Mouse (Mus musculus): ENCODE measurements at regions not wholly inside any gene's neighbourhood (a gene's known extent, or its start where the extent isn't known, plus 50 kb on each side); places are given as distances from the start of the nearest gene placed in this dataset.

GRCm38 (mm10) chr1:42242586-42243457 is 452.7 kb upstream of the Pou3f3 start:
- Histone ChIP-seq H3K4me2 (replicated peaks; ENCODE audit: low read depth, low read length) (no peak overlapping the region), H3K27me3 (ENCODE audit: control insufficient read depth, insufficient read depth, low read length) (no peaks in the 10 kb centered on the region), H3K9ac (replicated peaks; ENCODE audit: low read depth, low read length) (no peak overlapping the region), H3K27ac (ENCODE audit: low read length) (no peak overlapping the region; the same call in 1 of the 2 replicates), H3K9me3 (ENCODE audit: control insufficient read depth, low read depth, low read length) (no peaks in the 10 kb centered on the region), H3K36me3 (ENCODE audit: control insufficient read depth, insufficient read depth, low read length) (no peaks in the 10 kb centered on the region), H3K4me1 (ENCODE audit: control insufficient read depth, insufficient read depth, low read length) (no peaks in the 10 kb centered on the region), H3K4me3 (ENCODE audit: low read depth, low read length) (no peak overlapping the region)
- 24% methylated on average over 14 of the region's 15 CpGs for WGBS
- ATAC-seq (ENCODE audit: insufficient number of reproducible peaks, insufficient read depth, low FRiP score, low read depth): peak; percentile 37; the same call in 1 of the 2 replicates

- WGBS: 37% methylated on average over 5 of the region's 5 CpGs
- 0 out of 2 replicates have a peak, but pooled peaks have one; percentile 65 for ATAC-seq (ENCODE audit: insufficient number of reproducible peaks, insufficient read depth, low FRiP score, low read depth)
Measured at GRCm38 (mm10) chr1:42243458-42243855, 452.1 kb upstream of the Pou3f3 start.

GRCm38 (mm10) chr1:42243878-42244277 is 451.7 kb upstream of the Pou3f3 start:
- Histone ChIP-seq H3K27me3 (ENCODE audit: control insufficient read depth, insufficient read depth, low read length) (no peaks in the 10 kb centered on the region), H3K4me3 (ENCODE audit: low read depth, low read length) (no peak overlapping the region), H3K27ac (ENCODE audit: low read length) (no peak overlapping the region), H3K9me3 (ENCODE audit: control insufficient read depth, low read depth, low read length) (no peaks in the 10 kb centered on the region), H3K9ac (replicated peaks; ENCODE audit: low read depth, low read length) (no peak overlapping the region), H3K4me1 (ENCODE audit: control insufficient read depth, insufficient read depth, low read length) (no peaks in the 10 kb centered on the region), H3K36me3 (ENCODE audit: control insufficient read depth, insufficient read depth, low read length) (no peaks in the 10 kb centered on the region), H3K4me2 (replicated peaks; ENCODE audit: low read depth, low read length) (no peak overlapping the region; the same call in 1 of the 2 replicates)
- 10% methylated on average over 14 of the region's 14 CpGs for WGBS
- ATAC-seq (ENCODE audit: insufficient number of reproducible peaks, insufficient read depth, low FRiP score, low read depth): peak; percentile 28; the same call in 1 of the 2 replicates

More at GRCm38 (mm10) chr1:42243458-42243855, 452.1 kb upstream of the Pou3f3 start:
- Histone ChIP-seq H3K4me3 (ENCODE audit: low read depth, low read length) (no peak overlapping the region), H3K4me2 (replicated peaks; ENCODE audit: low read depth, low read length) (no peak overlapping the region; the same call in 1 of the 2 replicates), H3K9me3 (ENCODE audit: control insufficient read depth, low read depth, low read length) (no peaks in the 10 kb centered on the region), H3K9ac (replicated peaks; ENCODE audit: low read depth, low read length) (no peak overlapping the region), H3K27me3 (ENCODE audit: control insufficient read depth, insufficient read depth, low read length) (no peaks in the 10 kb centered on the region), H3K27ac (ENCODE audit: low read length) (no peak overlapping the region), H3K36me3 (ENCODE audit: control insufficient read depth, insufficient read depth, low read length) (no peaks in the 10 kb centered on the region), H3K4me1 (ENCODE audit: control insufficient read depth, insufficient read depth, low read length) (no peaks in the 10 kb centered on the region)

DNA sequence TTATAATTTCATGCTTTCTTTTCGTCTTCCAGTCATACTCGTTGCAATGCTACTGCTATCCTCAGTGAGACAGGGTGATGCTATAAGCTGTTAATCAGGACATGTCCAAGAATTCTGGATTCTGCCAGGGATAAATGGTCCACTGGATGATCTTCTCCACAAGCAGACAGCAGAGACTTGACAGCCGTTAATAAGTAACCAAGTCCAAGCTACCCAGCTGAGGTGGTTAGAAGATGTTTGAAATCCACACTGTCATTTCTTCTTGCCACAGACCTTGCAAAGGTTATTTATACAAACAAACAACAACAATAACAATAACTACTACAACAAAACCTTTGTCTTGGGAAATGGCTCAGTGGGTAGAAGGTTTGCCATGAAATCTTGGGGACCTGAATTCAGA is 443.2 kb upstream of the Pou3f3 start:
- no peak overlapping the region for H3K9ac ChIP-seq (replicated peaks; ENCODE audit: low read depth, low read length)
- no peak overlapping the region for H3K4me3 ChIP-seq (ENCODE audit: low read depth, low read length)
- WGBS: 85% methylated on average over 3 of the region's 3 CpGs

DNA sequence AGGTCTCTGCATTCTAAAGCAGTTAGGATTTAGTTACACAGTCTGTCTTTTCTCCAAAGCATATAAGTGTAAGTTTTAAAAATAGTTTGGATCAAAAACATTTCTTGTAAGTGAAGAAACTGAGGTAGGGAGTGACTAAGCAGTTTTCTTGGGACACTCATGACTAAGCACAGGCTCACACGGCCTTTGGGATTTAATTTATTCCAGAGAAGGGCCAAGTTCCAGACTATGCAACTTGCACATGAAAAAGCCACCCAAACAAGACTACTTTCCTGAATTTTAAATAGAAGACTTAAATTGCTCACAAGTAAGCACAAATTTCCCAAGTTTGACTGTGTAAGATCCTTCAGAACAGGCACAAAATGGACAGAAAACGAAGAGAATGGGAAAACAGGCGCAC is 441.8 kb upstream of the Pou3f3 start:
- no peak overlapping the region for H3K27ac ChIP-seq (ENCODE audit: low read length)
- H3K4me2 ChIP-seq (replicated peaks; ENCODE audit: low read depth, low read length): no peak overlapping the region
- no peak overlapping the region for H3K4me3 ChIP-seq (ENCODE audit: low read depth, low read length)
- 77% methylated on average over 3 of the region's 3 CpGs for WGBS
- H3K27me3 ChIP-seq (ENCODE audit: control insufficient read depth, insufficient read depth, low read length): no peaks in the 10 kb centered on the region
- no peaks in the 10 kb centered on the region for H3K36me3 ChIP-seq (ENCODE audit: control insufficient read depth, insufficient read depth, low read length)
- ATAC-seq (ENCODE audit: insufficient number of reproducible peaks, insufficient read depth, low FRiP score, low read depth): no peak
- no peaks in the 10 kb centered on the region for H3K9me3 ChIP-seq (ENCODE audit: control insufficient read depth, low read depth, low read length)
- H3K9ac ChIP-seq (replicated peaks; ENCODE audit: low read depth, low read length): no peak overlapping the region
- no peaks in the 10 kb centered on the region for H3K4me1 ChIP-seq (ENCODE audit: control insufficient read depth, insufficient read depth, low read length)

More for the DNA sequence above, 443.2 kb upstream of the Pou3f3 start:
- no peaks in the 10 kb centered on the region for H3K36me3 ChIP-seq (ENCODE audit: control insufficient read depth, insufficient read depth, low read length)
- H3K4me2 ChIP-seq (replicated peaks; ENCODE audit: low read depth, low read length): no peak overlapping the region
- no peaks in the 10 kb centered on the region for H3K9me3 ChIP-seq (ENCODE audit: control insufficient read depth, low read depth, low read length)
- H3K4me1 ChIP-seq (ENCODE audit: control insufficient read depth, insufficient read depth, low read length): no peaks in the 10 kb centered on the region
- no peak for ATAC-seq (ENCODE audit: insufficient number of reproducible peaks, insufficient read depth, low FRiP score, low read depth)
- no peak overlapping the region for H3K27ac ChIP-seq (ENCODE audit: low read length)
- H3K27me3 ChIP-seq (ENCODE audit: control insufficient read depth, insufficient read depth, low read length): no peaks in the 10 kb centered on the region

GRCm38 (mm10) chr1:42256911-42257595 is 438.5 kb upstream of the Pou3f3 start:
- H3K4me3 ChIP-seq (ENCODE audit: low read depth, low read length): no peak overlapping the region
- no peak overlapping the region for H3K27ac ChIP-seq (ENCODE audit: low read length)
- H3K9me3 ChIP-seq (ENCODE audit: control insufficient read depth, low read depth, low read length): no peaks in the 10 kb centered on the region
- no peaks in the 10 kb centered on the region for H3K36me3 ChIP-seq (ENCODE audit: control insufficient read depth, insufficient read depth, low read length)
- 86% methylated on average over 10 of the region's 10 CpGs for WGBS
- H3K4me2 ChIP-seq (replicated peaks; ENCODE audit: low read depth, low read length): no peak overlapping the region
- H3K9ac ChIP-seq (replicated peaks; ENCODE audit: low read depth, low read length): no peak overlapping the region
- H3K27me3 ChIP-seq (ENCODE audit: control insufficient read depth, insufficient read depth, low read length): no peaks in the 10 kb centered on the region
- H3K4me1 ChIP-seq (ENCODE audit: control insufficient read depth, insufficient read depth, low read length): no peaks in the 10 kb centered on the region
- no peak for ATAC-seq (ENCODE audit: insufficient number of reproducible peaks, insufficient read depth, low FRiP score, low read depth)

DNA sequence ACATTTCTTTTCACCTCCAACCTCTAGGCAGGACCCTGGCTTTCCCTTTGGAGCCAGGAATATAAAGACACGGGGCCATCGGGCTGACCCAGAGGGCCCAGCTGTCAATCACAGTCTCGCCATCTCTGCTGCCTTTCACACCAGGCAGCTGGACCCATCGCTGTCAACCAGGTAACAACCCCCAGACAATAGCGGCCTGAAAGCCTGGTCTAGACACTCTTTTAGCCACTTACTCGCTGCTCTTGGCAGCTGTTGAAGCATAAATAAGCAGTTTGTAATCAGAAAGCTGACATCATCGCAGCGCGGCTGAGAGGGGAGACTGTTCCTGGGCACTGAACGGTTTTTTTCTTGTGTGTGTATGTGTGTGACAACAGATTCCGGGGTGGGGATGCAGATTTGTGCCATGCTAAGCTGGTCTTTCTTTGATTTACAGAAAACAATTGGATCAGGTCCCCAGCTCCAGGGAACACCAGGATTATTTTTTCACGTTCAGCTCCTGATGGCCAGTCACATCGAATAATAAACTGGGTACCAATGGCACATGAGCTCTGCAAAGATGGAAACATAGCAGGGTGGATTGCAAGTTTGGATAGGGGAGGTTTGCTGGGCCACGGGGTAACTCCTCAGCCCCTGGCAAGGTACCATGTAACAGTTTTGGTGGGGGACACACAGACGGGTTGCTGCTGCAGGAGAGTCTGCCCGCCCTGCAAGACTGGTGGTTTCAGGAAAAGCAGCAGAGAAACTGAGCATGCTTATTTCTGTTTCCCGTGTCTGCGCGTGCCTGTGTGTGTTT is 437.6 kb upstream of the Pou3f3 start:
- H3K4me3 ChIP-seq (ENCODE audit: low read depth, low read length): no peak overlapping the region
- 42% methylated on average over 19 of the region's 19 CpGs for WGBS
- no peaks in the 10 kb centered on the region for H3K36me3 ChIP-seq (ENCODE audit: control insufficient read depth, insufficient read depth, low read length)
- no peaks in the 10 kb centered on the region for H3K27me3 ChIP-seq (ENCODE audit: control insufficient read depth, insufficient read depth, low read length)
- H3K9me3 ChIP-seq (ENCODE audit: control insufficient read depth, low read depth, low read length): no peaks in the 10 kb centered on the region
- no peak overlapping the region for H3K4me2 ChIP-seq (replicated peaks; ENCODE audit: low read depth, low read length)
- no peaks in the 10 kb centered on the region for H3K4me1 ChIP-seq (ENCODE audit: control insufficient read depth, insufficient read depth, low read length)
- ATAC-seq (ENCODE audit: insufficient number of reproducible peaks, insufficient read depth, low FRiP score, low read depth): no peak
- no peak overlapping the region for H3K9ac ChIP-seq (replicated peaks; ENCODE audit: low read depth, low read length)
- no peak overlapping the region for H3K27ac ChIP-seq (ENCODE audit: low read length)

- H3K4me2 ChIP-seq (replicated peaks; ENCODE audit: low read depth, low read length): no peak overlapping the region
- no peak for ATAC-seq (ENCODE audit: insufficient number of reproducible peaks, insufficient read depth, low FRiP score, low read depth)
- H3K4me1 ChIP-seq (ENCODE audit: control insufficient read depth, insufficient read depth, low read length): no peaks in the 10 kb centered on the region
- WGBS: 59% methylated on average over 4 of the region's 4 CpGs
- no peaks in the 10 kb centered on the region for H3K27me3 ChIP-seq (ENCODE audit: control insufficient read depth, insufficient read depth, low read length)
- H3K4me3 ChIP-seq (ENCODE audit: low read depth, low read length): no peak overlapping the region
- no peaks in the 10 kb centered on the region for H3K9me3 ChIP-seq (ENCODE audit: control insufficient read depth, low read depth, low read length)
- no peak overlapping the region for H3K9ac ChIP-seq (replicated peaks; ENCODE audit: low read depth, low read length)
- no peaks in the 10 kb centered on the region for H3K36me3 ChIP-seq (ENCODE audit: control insufficient read depth, insufficient read depth, low read length)
- H3K27ac ChIP-seq (ENCODE audit: low read length): no peak overlapping the region
Measured at GRCm38 (mm10) chr1:42258594-42258910, 437.0 kb upstream of the Pou3f3 start.

All from stomach, embryonic 14.5 days (tissue).